Mouse (Mus musculus): ENCODE results near the gene Cwc27.

DNA sequence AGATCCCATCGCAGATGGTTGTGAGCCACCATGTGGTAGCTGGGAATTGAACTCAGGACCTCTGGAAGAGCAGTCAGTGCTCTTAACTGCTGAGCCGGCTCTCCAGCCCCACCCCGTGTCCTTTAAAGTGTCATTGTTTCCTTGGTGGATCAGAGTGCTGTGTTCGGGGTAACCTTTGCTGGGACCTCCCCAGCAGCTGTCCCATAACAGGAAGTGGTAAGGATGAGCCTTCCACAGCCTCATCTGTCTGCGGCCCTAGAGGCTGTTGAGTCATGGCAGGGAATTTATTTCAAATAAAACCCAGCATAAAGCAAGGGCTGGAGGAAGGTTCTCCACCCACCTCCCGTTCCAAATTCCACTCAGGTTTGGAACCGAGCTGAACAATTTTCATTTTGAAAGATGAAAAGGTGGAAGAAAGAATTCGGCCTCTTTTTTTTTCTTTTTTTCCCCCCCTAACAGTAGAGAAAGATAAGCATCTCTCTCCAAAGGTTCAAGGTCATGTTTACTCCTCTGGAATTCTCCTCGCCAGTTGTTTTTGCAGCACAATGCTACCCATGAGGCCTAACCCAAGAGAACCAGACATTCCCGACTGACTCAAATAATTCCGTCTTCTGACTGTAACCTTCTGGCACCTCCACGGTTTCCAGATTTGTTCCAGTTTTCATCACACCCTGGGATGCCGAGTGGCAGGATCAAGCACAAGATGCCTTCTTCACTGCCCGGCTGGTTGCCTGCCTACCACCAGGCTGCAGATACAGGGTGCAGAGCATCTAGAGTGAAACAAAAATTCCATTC is 210.0 kb downstream of the Cwc27 start:
- TF ChIP-seq POLR2A (IDR thresholded peaks at IDR 0.05; ENCODE audit: borderline replicate concordance, extremely low read depth, insufficient read depth, insufficient read length, poor library complexity, severe bottlenecking), result no peak
- TF ChIP-seq CTCF (IDR thresholded peaks at IDR 0.05; ENCODE audit: borderline replicate concordance, extremely low read depth, insufficient read depth, insufficient read length), result no peak

Data from brain, embryonic 14.5 days (tissue).